Mouse (Mus musculus) neutrophil, adult 5-6 weeks (primary cell): ENCODE data around the gene Eps15l1. TPM values are rescaled to one million over a fixed set of nuclear protein-coding genes. Genes with fewer than 3 reads are reported as not detected.
A peak's percentile ranks its signal among the peaks of the same experiment; 100 is the strongest.

ENCODE experiments used
- ATAC-seq: fragments of 151-379, 151-347 bp; 2 replicates; pipeline ENCODE4 v1.8.0; 2017; ENCODE audit warnings: mild to moderate bottlenecking, moderate TSS enrichment; ENCODE audit not compliant: insufficient number of reproducible peaks, poor library complexity, low FRiP score, severe bottlenecking; ENCODE audit errors: extremely low read depth
- total RNA-seq: library from RNA; stranded (forward); fragments of 200-1000 nt; gene quantifications from 2 replicates; pipeline ENCODE4 v1.2.3, GENCODE M21; 2017

The Eps15l1 gene
- total RNA-seq, 1 experiment from 2014 or later: 69.5 TPM

GRCm38 (mm10) chr8:72330806-72331516 is 90.3 kb downstream of the Eps15l1 start:
- ATAC-seq: no peak

DNA sequence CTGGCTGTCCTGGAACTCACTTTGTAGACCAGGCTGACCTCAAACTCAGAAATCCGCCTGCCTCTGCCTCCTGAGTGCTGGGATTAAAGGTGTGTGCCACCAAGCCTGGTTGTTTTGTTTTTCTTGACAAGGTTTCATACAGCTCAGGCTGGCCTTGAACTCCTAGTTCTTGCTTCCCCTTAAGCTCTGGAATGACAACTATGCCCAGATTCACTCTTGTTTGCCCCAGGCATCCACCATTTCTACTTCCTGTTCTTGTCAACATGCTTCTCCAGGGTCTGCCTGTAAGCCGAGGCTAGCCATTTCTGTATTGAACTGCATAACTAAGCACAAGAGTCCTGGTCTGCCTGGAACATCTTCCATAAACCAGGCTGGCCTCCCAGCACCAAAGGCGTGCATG is 92.1 kb downstream of the Eps15l1 start:
- no peak for ATAC-seq

- no peak for ATAC-seq
These were observed 96.6 kb downstream of the Eps15l1 start for GRCm38 (mm10) chr8:72324708-72325107.

- ATAC-seq: no peak
These were observed 97.1 kb downstream of the Eps15l1 start for GRCm38 (mm10) chr8:72324036-72324706.

- no peak for ATAC-seq
These were observed 98.0 kb downstream of the Eps15l1 start for GRCm38 (mm10) chr8:72323131-72323725.

DNA sequence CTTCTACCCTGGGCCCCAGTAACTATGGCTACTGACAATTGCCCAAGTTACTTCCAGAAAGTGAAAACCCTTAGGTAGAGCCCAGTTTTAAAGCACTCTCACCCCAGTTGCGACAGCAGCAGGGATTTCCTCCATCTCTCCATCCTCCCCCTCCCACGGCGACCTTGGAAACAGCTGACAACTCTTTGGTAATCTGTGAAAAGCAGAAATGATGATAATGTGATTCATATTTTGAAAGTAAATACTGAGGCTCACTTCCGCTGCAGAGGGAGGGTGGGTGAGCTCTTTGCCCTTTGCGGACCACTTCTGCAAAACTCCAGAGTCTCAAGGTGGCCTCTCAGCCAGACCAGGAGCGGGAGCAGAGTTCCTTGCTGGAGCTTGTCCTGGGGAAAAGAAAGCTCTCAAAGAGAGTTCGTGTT is 98.8 kb downstream of the Eps15l1 start:
- peak; percentile 26 for ATAC-seq

DNA sequence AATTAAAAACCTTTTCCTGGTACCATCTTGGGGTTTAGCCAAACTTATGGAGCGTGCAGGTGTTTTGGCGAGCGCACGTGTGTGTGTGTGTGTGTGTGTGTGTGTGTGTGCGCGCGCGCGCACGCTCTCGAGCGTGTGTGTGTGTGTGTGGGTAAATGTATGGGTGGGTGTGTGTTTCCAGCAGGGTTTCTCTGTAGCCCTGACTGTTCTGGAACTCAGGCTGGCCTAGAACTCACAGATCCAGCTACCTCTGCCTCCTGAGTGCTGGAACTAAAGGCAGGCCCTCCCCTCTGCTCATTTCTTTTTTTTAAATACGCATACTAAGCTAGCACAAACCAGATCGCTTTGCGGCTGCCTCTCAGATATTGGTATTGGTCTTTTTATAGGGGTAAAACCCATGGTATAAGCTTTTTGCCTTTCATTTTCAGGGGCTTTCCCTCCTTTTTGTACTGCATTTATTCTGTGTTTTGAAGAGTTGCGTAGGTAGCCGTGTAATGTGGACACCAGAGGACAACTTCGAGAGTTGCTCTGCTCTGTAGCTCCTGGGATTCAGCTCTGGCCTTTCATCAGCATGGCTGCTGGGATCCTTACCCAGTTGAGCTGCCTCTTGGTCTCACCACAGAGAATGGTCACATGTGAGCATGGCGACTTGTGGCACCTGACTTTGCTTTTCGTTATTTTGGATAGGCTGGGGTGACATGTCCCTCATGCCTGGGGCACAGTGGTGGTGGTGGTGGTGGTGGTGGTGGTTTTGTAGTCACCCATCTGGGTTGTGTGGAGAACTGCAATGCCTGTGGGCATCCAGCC is 99.4 kb downstream of the Eps15l1 start:
- no peak for ATAC-seq

DNA sequence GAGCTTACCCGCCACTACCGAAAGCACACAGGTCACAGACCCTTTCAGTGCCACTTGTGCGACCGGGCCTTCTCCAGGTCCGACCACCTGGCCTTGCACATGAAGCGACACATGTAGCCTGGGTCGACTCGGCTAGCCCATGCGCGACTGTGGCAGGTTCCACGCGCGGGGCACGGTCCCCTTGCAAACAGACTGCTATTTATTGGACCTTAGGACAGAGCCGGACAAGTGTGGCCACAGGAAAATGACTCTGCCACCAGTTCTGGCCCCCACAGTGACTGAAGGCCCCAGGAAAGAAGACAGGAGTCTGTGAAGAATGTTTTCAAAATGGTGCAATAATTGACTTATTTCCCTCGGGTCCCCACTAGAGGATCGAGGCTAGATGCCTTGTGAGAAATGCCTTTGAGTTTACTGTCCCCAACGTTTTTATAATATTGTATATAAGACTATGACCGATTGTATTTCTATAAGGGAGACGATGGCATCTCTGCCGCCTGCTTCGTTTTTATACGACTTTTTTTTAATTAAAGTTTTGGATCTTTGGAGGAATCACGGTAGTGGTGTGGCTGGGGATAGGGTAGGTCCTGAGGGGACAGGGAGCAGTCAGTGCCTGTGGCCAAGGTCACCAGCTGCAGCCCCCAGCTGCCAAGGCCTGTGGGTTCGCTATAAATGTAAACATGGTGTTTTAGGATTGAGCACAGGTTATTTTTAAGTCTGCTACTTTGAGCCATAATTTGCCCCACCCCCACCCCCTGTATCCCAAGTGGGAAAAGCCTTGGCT is 100.3 kb downstream of the Eps15l1 start:
- ATAC-seq: no peak

GRCm38 (mm10) chr8:72319921-72320802 is 101.1 kb downstream of the Eps15l1 start:
- no peak for ATAC-seq

DNA sequence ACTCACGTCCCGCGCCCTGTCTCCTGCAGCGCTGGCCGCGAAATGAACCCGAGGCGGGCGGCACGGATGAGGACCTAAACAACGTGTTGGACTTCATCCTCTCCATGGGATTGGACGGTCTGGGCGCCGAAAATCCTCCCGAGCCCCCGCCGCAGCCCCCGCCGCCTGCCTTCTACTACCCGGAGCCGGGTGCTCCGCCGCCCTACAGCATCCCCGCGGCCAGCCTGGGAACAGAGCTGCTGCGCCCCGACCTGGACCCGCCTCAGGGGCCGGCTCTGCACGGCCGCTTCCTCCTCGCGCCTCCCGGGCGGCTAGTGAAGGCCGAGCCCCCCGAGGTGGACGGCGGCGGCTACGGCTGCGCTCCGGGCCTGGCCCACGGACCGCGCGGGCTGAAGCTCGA is 101.9 kb downstream of the Eps15l1 start:
- no peak for ATAC-seq

- ATAC-seq: peak; percentile 65
These were observed 102.4 kb downstream of the Eps15l1 start, which contains the start of gene Klf2 for GRCm38 (mm10) chr8:72318801-72319322. Gene Klf2 (plus strand): TSS chr8:72319033.

GRCm38 (mm10) chr8:72317741-72318301 is 103.4 kb downstream of the Eps15l1 start:
- ATAC-seq: no peak

DNA sequence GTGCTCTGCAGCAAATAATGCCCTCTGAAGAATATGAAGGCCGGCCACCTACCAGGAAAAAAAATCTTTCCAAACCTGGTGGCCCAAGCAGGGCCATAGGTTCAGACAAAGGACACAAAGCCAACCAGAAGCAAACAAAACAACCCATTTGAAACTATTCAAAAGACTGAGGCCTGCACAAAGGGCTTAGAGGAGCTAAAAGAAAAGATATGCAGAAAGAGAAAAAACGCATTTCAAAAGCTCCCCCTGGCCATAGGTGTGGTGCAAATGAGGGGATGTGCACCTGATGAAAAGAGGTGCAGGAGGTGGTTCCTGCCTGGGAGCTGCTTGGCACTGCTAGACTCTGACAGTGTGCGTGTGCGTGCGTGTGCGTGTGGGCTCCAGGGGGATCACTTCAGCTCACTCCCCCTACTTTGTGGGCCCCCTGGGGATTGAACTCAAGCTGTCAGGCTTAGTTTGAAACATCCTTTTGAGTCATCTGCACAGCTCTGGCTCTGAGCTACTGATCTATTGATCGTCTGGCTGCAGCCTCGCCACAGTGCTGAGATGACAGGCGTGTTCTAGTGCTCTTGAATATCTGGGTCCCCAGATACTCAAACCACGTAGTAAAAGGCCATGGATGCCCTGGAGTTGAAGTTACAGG is 105.1 kb downstream of the Eps15l1 start:
- no peak for ATAC-seq

- no peak for ATAC-seq
These were observed 108.2 kb downstream of the Eps15l1 start for GRCm38 (mm10) chr8:72312926-72313518.

DNA sequence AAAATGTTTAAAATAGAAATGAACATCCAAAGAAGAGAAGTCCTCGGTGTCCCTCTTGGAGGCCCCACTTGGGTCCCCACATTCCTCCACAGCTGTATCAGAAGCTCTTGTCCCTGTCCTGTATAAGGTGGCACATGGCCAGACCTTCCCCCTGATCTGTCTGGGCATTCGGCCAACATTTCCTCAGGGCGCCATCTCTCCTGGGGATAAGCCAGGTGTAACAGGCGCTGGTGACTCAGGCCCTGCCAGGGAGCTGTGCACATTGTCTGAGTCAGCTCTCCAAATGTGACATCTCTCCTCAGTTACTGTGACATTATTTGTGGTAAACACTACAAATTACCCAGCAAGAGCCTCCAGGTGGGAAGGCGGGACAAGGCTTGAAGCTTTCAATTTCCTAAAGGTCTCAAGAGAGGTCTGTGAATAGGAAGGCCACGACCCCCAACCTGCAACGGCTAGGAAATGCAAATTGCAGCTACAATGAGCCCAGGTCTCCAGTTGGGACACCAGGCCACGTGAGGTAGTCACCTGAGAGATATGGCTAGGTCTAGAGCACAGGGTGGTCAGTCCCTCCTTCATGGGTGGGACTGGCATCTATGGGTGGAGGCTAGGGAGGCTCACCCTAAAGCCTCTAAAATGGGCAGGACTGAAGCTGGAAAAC is 110.3 kb downstream of the Eps15l1 start:
- ATAC-seq: no peak

GRCm38 (mm10) chr8:72308276-72308675 is 113.0 kb downstream of the Eps15l1 start:
- no peak for ATAC-seq
